Mouse (Mus musculus): ENCODE measurements around the gene Ank3. TPM values are rescaled to one million over a fixed set of nuclear protein-coding genes. Genes with fewer than 3 reads are reported as not detected.

The Ank3 gene
- total and polyA plus RNA-seq, 2 experiments = 2.9 to 31.0 TPM

DNA sequence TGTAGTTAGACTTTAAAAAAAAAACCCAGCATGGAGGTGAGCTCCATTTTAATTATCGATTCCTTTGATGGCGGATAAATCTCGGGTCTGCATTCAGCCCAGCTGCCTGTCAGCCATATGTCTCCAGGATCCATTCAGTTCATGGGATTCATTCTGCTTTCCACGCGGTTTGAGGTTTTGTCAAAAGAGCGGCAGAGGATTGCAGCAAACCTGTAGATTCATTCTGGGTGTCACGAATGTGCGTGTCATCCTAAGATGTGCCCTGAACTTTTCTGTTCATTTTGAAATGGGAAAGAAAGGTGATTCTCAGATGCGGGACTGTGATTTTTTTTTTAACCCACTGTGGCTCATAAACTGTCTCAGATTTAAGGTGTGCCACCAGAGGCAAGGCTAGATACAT is 136.1 kb downstream of the Ank3 start:
- Histone ChIP-seq H3K27ac (replicated peaks; ENCODE audit: insufficient read depth, low read depth, low read length) (no peak overlapping the region), H3K9ac (ENCODE audit: low read depth, low read length) (no peak overlapping the region), H3K36me3 (ENCODE audit: control insufficient read depth, insufficient read depth, low read length) (no peaks in the 10 kb centered on the region), H3K79me2 (ENCODE audit: control insufficient read depth, insufficient read depth, low read length) (no peaks in the 10 kb centered on the region), H3K27me3 (ENCODE audit: control insufficient read depth, insufficient read depth, low read length) (no peaks in the 10 kb centered on the region), H3K4me3 (ENCODE audit: insufficient read depth, low read depth, low read length) (no peak overlapping the region), H3K4me1 (ENCODE audit: control insufficient read depth, insufficient read depth, low read length) (no peaks in the 10 kb centered on the region; the same call in 1 of the 2 replicates)
- no peak for TF ChIP-seq CTCF (IDR thresholded peaks at IDR 0.05; ENCODE audit: low read depth, low read length)
- no peak for TF ChIP-seq POLR2A (IDR thresholded peaks at IDR 0.05; ENCODE audit: extremely low read depth, insufficient read depth, low read length)
- WGBS = 54% methylated on average over 9 of the region's 9 CpGs
- no peak for DNase-seq (ENCODE audit: extremely low read depth, low read depth, low spot score)

DNA sequence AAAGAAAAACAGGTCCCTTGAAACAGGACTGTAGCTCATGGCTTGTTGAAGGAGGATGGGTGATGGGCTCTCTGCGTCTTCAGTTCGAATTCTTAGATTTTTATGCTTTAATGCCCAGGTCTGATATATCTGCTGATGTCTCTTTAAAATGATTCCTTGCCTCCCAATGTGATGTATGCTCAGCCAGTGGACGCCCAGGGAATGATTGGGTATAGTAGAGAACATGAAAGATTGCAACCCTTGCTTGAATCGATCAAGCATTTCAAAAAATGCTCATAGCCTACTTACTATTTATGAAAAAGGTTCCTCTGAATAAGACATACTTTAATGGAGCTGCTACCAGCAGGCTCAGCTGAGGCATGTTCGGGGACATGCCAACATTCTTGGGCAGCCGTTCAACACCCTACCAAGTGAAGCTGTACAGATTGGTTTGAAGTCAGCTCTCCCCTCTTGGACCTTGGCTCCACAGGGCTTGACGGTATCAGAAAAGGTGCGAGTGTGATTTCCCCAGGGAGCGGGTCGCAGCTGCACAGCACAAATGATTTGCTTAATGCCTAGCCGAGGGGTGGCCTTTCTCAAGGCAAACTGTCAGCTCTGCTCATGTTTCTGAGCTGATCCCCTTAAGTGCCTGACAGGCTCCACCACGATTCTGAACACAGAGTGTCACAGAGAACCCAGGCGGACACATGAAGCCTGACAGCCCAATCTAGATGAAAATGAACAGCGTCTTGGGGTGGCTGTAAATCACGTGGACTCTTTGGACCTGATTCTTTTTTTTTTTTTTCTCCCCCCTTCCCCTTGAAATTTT is 136.8 kb downstream of the Ank3 start:
- Histone ChIP-seq H3K27me3 (ENCODE audit: control insufficient read depth, insufficient read depth, low read length) (no peaks in the 10 kb centered on the region), H3K27ac (replicated peaks; ENCODE audit: insufficient read depth, low read depth, low read length) (no peak overlapping the region), H3K4me3 (ENCODE audit: insufficient read depth, low read depth, low read length) (no peak overlapping the region), H3K9ac (ENCODE audit: low read depth, low read length) (no peak overlapping the region), H3K4me1 (ENCODE audit: control insufficient read depth, insufficient read depth, low read length) (no peaks in the 10 kb centered on the region; the same call in 1 of the 2 replicates), H3K36me3 (ENCODE audit: control insufficient read depth, insufficient read depth, low read length) (no peaks in the 10 kb centered on the region), H3K79me2 (ENCODE audit: control insufficient read depth, insufficient read depth, low read length) (no peaks in the 10 kb centered on the region)
- WGBS = 59% methylated on average over 15 of the region's 15 CpGs
- no peak for DNase-seq (ENCODE audit: extremely low read depth, low read depth, low spot score)
- TF ChIP-seq CTCF (IDR thresholded peaks at IDR 0.05; ENCODE audit: low read depth, low read length) (no peak), POLR2A (IDR thresholded peaks at IDR 0.05; ENCODE audit: extremely low read depth, insufficient read depth, low read length) (no peak)

DNA sequence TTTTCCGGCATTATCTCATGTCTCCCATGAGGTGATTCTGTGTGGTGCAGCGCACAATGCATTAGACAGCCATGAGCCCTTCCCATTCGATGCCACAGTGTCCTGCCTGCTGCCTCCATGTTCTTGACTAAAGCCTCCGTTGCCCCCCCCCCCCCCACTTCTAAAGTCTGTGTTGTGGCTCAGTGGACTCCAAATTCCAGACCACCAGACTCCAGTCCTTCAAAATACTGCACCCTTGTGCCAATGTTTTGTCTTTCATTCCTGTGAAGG is 137.3 kb downstream of the Ank3 start:
- no peak for DNase-seq (ENCODE audit: extremely low read depth, low read depth, low spot score)
- Histone ChIP-seq H3K4me1 (ENCODE audit: control insufficient read depth, insufficient read depth, low read length) (no peaks in the 10 kb centered on the region; the same call in 1 of the 2 replicates), H3K27me3 (ENCODE audit: control insufficient read depth, insufficient read depth, low read length) (no peaks in the 10 kb centered on the region), H3K79me2 (ENCODE audit: control insufficient read depth, insufficient read depth, low read length) (no peaks in the 10 kb centered on the region), H3K9ac (ENCODE audit: low read depth, low read length) (no peak overlapping the region), H3K4me3 (ENCODE audit: insufficient read depth, low read depth, low read length) (no peak overlapping the region), H3K27ac (replicated peaks; ENCODE audit: insufficient read depth, low read depth, low read length) (no peak overlapping the region), H3K36me3 (ENCODE audit: control insufficient read depth, insufficient read depth, low read length) (no peaks in the 10 kb centered on the region)
- 77% methylated on average over 4 of the region's 4 CpGs for WGBS
- no peak for TF ChIP-seq POLR2A (IDR thresholded peaks at IDR 0.05; ENCODE audit: extremely low read depth, insufficient read depth, low read length)
- TF ChIP-seq CTCF (IDR thresholded peaks at IDR 0.05; ENCODE audit: low read depth, low read length) = no peak

DNA sequence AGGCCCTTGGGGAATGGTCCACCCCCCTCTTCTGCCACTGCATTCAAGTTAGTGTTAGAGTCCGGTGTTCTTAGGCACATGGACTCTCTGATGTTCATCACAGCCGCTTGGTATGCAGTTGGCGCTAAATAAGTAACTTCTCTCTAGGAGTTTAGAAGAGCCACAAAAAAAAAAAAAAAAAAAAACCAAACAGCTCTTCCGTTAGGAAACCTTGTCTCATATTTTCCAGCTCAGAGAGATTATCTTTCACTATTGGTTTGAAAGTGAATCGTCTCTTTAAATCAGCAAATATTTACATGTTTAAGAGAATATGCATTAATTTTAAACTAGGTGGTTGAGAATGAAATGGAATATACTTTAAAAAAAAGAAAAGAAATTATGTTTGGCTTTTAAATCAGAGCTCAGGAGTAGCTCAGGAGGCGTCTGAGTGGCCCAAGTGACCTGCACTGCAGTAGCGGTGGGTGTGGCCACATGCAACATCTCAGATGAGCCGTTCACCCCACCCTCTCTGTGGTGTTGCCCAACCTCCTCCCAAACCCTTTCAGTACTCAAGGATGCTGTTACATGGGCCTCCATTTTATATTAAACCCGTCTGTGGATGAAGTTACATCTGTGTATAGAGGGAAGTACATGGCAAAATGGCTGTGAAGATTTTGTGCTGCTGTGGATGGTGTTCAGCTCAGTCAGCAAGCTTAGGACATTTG is 138.0 kb downstream of the Ank3 start:
- TF ChIP-seq POLR2A (IDR thresholded peaks at IDR 0.05; ENCODE audit: extremely low read depth, insufficient read depth, low read length) (no peak), CTCF (IDR thresholded peaks at IDR 0.05; ENCODE audit: low read depth, low read length) (no peak)
- H3K4me3 ChIP-seq (ENCODE audit: insufficient read depth, low read depth, low read length) = no peak overlapping the region
- no peak overlapping the region for H3K27ac ChIP-seq (replicated peaks; ENCODE audit: insufficient read depth, low read depth, low read length)
- WGBS = 64% methylated on average over 9 of the region's 9 CpGs
- no peaks in the 10 kb centered on the region for H3K27me3 ChIP-seq (ENCODE audit: control insufficient read depth, insufficient read depth, low read length)
- no peaks in the 10 kb centered on the region for H3K36me3 ChIP-seq (ENCODE audit: control insufficient read depth, insufficient read depth, low read length)
- DNase-seq (ENCODE audit: extremely low read depth, low read depth, low spot score) = no peak
- H3K79me2 ChIP-seq (ENCODE audit: control insufficient read depth, insufficient read depth, low read length) = no peaks in the 10 kb centered on the region
- no peaks in the 10 kb centered on the region; the same call in 1 of the 2 replicates for H3K4me1 ChIP-seq (ENCODE audit: control insufficient read depth, insufficient read depth, low read length)
- H3K9ac ChIP-seq (ENCODE audit: low read depth, low read length) = no peak overlapping the region

DNA sequence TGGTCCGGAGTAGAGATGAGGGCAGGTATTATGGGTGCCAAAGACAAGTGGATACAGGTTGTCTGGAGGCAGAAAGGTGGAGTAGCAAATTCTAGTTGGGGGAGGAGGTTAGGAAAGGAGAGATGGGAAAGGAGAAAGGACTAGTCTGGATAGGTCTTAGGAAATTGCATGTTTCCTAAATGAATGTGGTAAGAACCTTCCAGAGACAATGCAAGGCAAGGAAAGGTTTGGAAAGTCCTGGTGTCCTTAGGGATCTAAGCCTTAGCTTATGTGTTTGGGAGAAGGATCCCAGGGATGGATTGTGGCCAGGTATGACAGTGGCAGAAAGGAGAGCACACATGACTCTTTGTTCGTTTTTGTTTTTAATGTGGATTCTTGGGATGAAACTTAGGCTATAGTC is 139.7 kb downstream of the Ank3 start:
- 79% methylated on average over 2 of the region's 2 CpGs for WGBS
- H3K27ac ChIP-seq (replicated peaks; ENCODE audit: insufficient read depth, low read depth, low read length) = no peak overlapping the region
- no peak for TF ChIP-seq CTCF (IDR thresholded peaks at IDR 0.05; ENCODE audit: low read depth, low read length)
- TF ChIP-seq POLR2A (IDR thresholded peaks at IDR 0.05; ENCODE audit: extremely low read depth, insufficient read depth, low read length) = no peak
- no peaks in the 10 kb centered on the region for H3K79me2 ChIP-seq (ENCODE audit: control insufficient read depth, insufficient read depth, low read length)
- H3K9ac ChIP-seq (ENCODE audit: low read depth, low read length) = no peak overlapping the region
- DNase-seq (ENCODE audit: extremely low read depth, low read depth, low spot score) = no peak
- H3K36me3 ChIP-seq (ENCODE audit: control insufficient read depth, insufficient read depth, low read length) = no peaks in the 10 kb centered on the region
- H3K27me3 ChIP-seq (ENCODE audit: control insufficient read depth, insufficient read depth, low read length) = no peaks in the 10 kb centered on the region
- no peaks in the 10 kb centered on the region; the same call in 1 of the 2 replicates for H3K4me1 ChIP-seq (ENCODE audit: control insufficient read depth, insufficient read depth, low read length)
- no peak overlapping the region for H3K4me3 ChIP-seq (ENCODE audit: insufficient read depth, low read depth, low read length)

DNA sequence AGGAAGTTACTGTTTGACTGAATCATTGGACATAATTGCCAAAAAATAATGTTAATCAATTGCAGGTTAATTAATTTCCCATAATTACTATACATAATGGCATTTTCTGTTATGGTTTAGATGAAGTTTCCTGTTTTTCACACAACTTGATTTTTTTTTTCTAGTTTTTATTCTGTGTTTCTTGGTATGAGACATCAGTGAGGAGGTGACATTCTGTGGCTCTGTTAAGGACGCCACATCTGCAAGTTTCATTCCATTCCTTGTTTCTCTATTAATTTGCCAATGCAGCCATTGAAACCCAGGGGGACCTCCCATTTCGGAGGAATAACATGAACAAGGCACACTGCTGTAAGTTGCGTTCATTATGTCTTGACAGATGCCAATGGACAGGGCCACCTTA is 143.9 kb downstream of the Ank3 start:
- no peaks in the 10 kb centered on the region for H3K79me2 ChIP-seq (ENCODE audit: control insufficient read depth, insufficient read depth, low read length)
- H3K36me3 ChIP-seq (ENCODE audit: control insufficient read depth, insufficient read depth, low read length) = no peaks in the 10 kb centered on the region
- no peak overlapping the region for H3K27ac ChIP-seq (replicated peaks; ENCODE audit: insufficient read depth, low read depth, low read length)
- H3K9ac ChIP-seq (ENCODE audit: low read depth, low read length) = no peak overlapping the region
- TF ChIP-seq CTCF (IDR thresholded peaks at IDR 0.05; ENCODE audit: low read depth, low read length) (no peak), POLR2A (IDR thresholded peaks at IDR 0.05; ENCODE audit: extremely low read depth, insufficient read depth, low read length) (no peak)
- H3K4me1 ChIP-seq (ENCODE audit: control insufficient read depth, insufficient read depth, low read length) = no peaks in the 10 kb centered on the region
- no peaks in the 10 kb centered on the region for H3K27me3 ChIP-seq (ENCODE audit: control insufficient read depth, insufficient read depth, low read length)
- no peak for DNase-seq (ENCODE audit: extremely low read depth, low read depth, low spot score)
- H3K4me3 ChIP-seq (ENCODE audit: insufficient read depth, low read depth, low read length) = no peak overlapping the region
- WGBS = 93% methylated on average over 3 of the region's 3 CpGs

Data from liver, adult 2 months (tissue).